Mouse (Mus musculus) forebrain, embryonic 11.5 days (tissue): ENCODE data around the gene Map3k15. TPM values are rescaled to one million over a fixed set of nuclear protein-coding genes. Genes with fewer than 3 reads are reported as not detected.
A peak's percentile ranks its signal among the peaks of the same experiment; 100 is the strongest.

ENCODE experiments used
- ATAC-seq: fragments of 200-750 bp; cut with Nextera tagmentation; replicated peaks from 2 replicates; pipeline ENCODE4 v1.8.0; 2017; ENCODE audit warnings: moderate TSS enrichment; ENCODE audit not compliant: low FRiP score
- DNase-seq: peaks from one replicate; pipeline ENCODE4 v3.0.0-alpha.2; 2017; ENCODE audit warnings: low spot score
- H3K27ac ChIP-seq: fragments of 300-500 bp; sonication (generic); 2 replicates; pipeline ENCODE4 v1.5.1; 2014; ENCODE audit warnings: low read depth, low read length
- H3K27me3 ChIP-seq: fragments of 300-500 bp; sonication (generic); 2 replicates; pipeline ENCODE4 v1.6.1; 2014; ENCODE audit warnings: mild to moderate bottlenecking, low read length, mixed read lengths; ENCODE audit not compliant: control insufficient read depth, insufficient read depth
- H3K36me3 ChIP-seq: fragments of 300-500 bp; sonication (generic); 2 replicates; pipeline ENCODE4 v1.6.1; 2014; ENCODE audit warnings: mild to moderate bottlenecking, low read length, moderate library complexity, mixed read lengths; ENCODE audit not compliant: control insufficient read depth, insufficient read depth
- H3K4me1 ChIP-seq: fragments of 300-500 bp; sonication (generic); replicated peaks from 2 replicates; pipeline ENCODE4 v1.6.1; 2014; ENCODE audit warnings: low read length, mixed read lengths; ENCODE audit not compliant: control insufficient read depth, insufficient read depth
- H3K4me2 ChIP-seq: fragments of 300-500 bp; sonication (generic); 2 replicates; pipeline ENCODE4 v1.6.1; 2014; ENCODE audit warnings: low read depth, mild to moderate bottlenecking, low read length, moderate library complexity, mixed read lengths; ENCODE audit not compliant: severe bottlenecking
- H3K4me3 ChIP-seq: fragments of 300-500 bp; sonication (generic); 2 replicates; pipeline ENCODE4 v1.5.1; 2014; ENCODE audit warnings: low read depth, low read length
- H3K9ac ChIP-seq: fragments of 300-500 bp; sonication (generic); 2 replicates; pipeline ENCODE4 v1.6.1; 2014; ENCODE audit warnings: low read length
- H3K9me3 ChIP-seq: fragments of 300-500 bp; sonication (generic); 2 replicates; pipeline ENCODE4 v1.6.1; 2016; ENCODE audit warnings: low read length, mixed read lengths; ENCODE audit not compliant: control insufficient read depth
- WGBS: fragments of 180-500 bp; shearing (Covaris S2); extraction: QIAGEN DNeasy Blood & Tissue Kit; methylation state at CpG from one replicate; pipeline ENCODE4 v1.1.7; 2014; 5-methylcytosine and 5-hydroxymethylcytosine counted together
- polyA plus RNA-seq: library from polyadenylated mRNA; unstranded; fragments of >200 nt; fragmentation: Nextera tagmentation; extraction: Ambion mirVana; gene quantifications from 2 replicates; pipeline ENCODE4 v1.2.1, GENCODE M21; 2014

Gene Map3k15
- polyA plus RNA-seq, 1 experiment from 2014 or later, result 0.68 TPM

DNA sequence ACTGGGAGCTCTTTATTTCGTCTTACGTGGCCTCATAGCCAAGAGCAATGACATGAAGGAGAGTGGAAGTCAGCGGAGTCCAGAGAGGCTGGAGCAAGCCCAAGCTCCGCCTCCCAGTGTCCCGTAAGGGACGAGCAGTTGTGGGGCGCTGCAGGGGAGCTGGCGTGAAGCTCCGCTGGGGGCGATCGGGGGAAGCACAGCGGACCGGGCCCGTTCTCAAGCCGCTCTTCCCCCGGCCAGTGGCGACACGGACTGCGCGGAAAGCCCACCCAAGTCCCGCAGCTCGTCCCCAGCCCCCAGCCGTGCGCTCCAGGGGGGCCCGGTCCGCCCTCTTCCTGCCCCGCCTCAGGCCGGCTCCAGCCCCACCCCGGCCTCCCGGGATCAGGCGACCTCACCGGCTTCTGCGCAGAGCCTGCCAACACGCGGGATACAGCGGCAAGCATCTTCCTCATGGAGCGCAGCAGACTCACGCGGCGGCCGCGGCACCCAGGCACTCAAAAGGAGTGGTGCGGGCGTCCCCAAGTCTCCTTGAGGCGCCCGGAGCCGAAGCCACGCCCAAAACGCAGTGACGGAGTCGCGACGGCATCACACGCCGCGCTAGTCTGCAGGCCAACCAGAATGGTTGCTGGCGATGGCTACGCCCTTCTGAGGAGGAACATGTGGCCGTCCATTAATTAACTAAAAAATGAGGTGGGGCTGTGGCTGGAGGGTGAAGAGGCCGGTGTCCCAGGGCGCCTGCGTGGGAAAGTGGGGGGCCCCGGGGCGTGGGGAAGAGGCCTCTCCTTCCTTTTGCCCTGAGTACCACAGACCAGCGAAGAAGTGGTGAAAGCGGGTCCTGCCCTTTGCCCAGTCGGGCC is 149.9 kb downstream of the Map3k15 start, which contains the start of gene Pdha1:
TSS of gene Pdha1 (minus strand) at position 553 of the 857 bp plus-strand sequence.
- Histone ChIP-seq H3K4me2 (peak within 1 kb of the TSS; percentile 62), H3K36me3 (no peaks in the 10 kb centered on the region), H3K9me3 (no peaks in the 10 kb centered on the region), H3K27me3 (no peaks in the 10 kb centered on the region; the same call in 1 of the 2 replicates), H3K4me3 (peak within 1 kb of the TSS; percentile 56), H3K27ac (no peak within 1 kb of the TSS), H3K4me1 (0 out of 2 replicates have a peak, but pooled peaks cover 3% of the 10 kb centered on the region), H3K9ac (peak within 1 kb of the TSS; percentile 69)
- 26% methylated on average over 62 of the region's 67 CpGs for WGBS
- DNase-seq, result peak; percentile 90
- ATAC-seq, result peak; percentile 98

DNA sequence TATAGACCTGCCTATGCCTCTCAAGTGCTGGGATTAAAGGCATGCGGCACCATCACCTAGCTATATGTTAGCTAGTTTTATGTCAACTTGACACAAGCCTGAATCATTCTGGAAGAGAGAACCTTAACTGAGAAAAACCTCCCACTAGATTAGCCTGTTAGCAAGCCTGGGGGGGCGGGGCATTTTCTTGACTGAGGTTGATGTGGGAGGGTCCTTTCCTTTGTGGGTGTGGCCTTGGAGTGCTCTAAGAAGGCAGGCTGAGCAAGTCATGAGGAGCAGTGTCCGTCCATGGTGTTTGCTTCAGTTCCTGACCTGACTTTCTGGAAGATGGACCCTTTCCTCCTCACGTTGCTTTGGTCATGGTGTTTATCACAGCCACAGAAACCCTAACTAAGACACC is 158.6 kb downstream of the Map3k15 start:
- DNase-seq (no peak), ATAC-seq (no peak)
- H3K4me3 ChIP-seq, result no peak overlapping the region
- no peak overlapping the region for H3K4me2 ChIP-seq
- H3K4me1 ChIP-seq, result no peaks in the 10 kb centered on the region
- no peaks in the 10 kb centered on the region for H3K9me3 ChIP-seq
- no peak overlapping the region for H3K9ac ChIP-seq
- H3K36me3 ChIP-seq, result no peaks in the 10 kb centered on the region
- no peak overlapping the region for H3K27ac ChIP-seq
- no peaks in the 10 kb centered on the region; the same call in 1 of the 2 replicates for H3K27me3 ChIP-seq
- 83% methylated on average over 4 of the region's 4 CpGs for WGBS

DNA sequence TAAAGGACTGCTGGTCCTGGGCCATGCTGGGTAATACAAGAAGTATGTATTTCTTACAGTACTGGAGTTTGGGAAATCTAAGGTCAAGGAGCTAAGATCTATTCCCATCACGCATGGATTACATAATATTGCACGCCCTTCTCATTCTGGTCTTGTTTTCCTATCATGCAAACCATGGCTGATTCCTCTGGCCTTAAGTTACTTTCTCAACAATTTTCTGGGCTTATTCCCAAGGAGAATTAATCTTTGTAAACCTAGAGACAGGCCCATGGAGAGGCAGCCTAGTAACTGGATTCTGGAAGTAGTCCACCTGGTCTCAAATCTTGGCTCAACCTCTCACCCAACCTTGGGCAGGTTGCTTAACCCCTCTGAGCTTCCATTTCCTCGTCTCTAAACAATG is 159.2 kb downstream of the Map3k15 start:
- Histone ChIP-seq H3K9me3 (no peaks in the 10 kb centered on the region), H3K27ac (no peak overlapping the region), H3K27me3 (no peaks in the 10 kb centered on the region; the same call in 1 of the 2 replicates), H3K4me2 (no peak overlapping the region), H3K4me3 (no peak overlapping the region), H3K9ac (no peak overlapping the region), H3K36me3 (no peaks in the 10 kb centered on the region), H3K4me1 (no peaks in the 10 kb centered on the region)
- ATAC-seq, result no peak
- WGBS, result 94% methylated on average over 3 of the region's 3 CpGs
- no peak for DNase-seq

DNA sequence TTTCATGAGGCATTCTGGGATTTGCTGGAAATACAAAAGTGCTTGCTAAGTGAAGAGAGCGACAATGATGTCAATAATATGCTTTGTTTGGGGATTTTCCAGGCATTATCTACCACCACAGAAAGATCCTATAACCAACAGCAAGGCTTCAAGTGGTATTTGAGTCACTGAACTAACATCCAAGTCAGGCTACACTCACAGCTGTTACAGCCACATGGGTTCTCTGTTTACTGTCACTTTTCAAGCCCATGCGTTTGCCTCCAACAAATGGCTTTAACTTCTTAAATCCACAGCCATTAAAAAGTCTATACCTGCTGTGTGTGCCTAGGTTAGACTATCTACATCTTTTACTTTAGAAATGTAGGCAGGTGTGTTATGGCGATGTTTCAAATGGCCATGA is 160.6 kb downstream of the Map3k15 start:
- H3K9me3 ChIP-seq, result no peaks in the 10 kb centered on the region
- no peak for DNase-seq
- no peaks in the 10 kb centered on the region for H3K36me3 ChIP-seq
- no peaks in the 10 kb centered on the region for H3K4me1 ChIP-seq
- WGBS, result 88% methylated on average over 3 of the region's 3 CpGs
- H3K4me3 ChIP-seq, result no peak overlapping the region
- H3K27me3 ChIP-seq, result no peaks in the 10 kb centered on the region; the same call in 1 of the 2 replicates
- H3K9ac ChIP-seq, result no peak overlapping the region
- ATAC-seq, result no peak
- no peak overlapping the region for H3K4me2 ChIP-seq
- no peak overlapping the region for H3K27ac ChIP-seq

DNA sequence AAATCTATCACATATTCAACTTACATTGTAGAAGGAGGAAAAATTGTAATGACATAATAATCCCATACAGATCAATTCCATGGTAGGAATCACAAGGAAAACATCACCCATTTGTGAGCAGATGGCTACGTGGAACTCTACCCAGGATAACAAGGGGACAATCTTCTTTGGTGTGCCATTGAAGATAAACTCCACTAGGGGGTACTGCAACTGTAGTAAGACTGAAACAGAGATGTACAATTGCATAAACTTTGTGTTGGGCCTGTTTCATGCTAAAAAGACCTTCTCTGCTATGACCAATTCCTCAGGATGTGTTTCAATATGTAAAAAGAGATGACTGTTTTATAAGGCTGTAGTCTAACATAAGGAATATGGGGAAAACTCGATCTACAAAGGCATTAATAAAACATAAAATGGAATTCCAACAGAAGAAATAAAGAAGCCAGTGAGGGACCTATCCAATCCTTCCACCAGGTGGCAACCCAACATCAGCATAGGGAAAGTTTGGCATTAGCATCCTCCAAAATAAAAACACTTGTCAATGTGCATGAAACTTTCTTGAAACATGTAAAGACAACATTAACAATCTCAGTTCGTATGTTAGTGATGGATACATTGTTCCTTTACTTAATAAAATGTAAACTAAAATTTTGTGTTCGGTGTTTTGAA is 165.0 kb downstream of the Map3k15 start:
- Histone ChIP-seq H3K36me3 (no peaks in the 10 kb centered on the region), H3K4me3 (no peak overlapping the region), H3K27me3 (no peaks in the 10 kb centered on the region; the same call in 1 of the 2 replicates), H3K4me2 (no peak overlapping the region), H3K9ac (no peak overlapping the region), H3K4me1 (no peaks in the 10 kb centered on the region), H3K27ac (no peak overlapping the region), H3K9me3 (no peaks in the 10 kb centered on the region)
- DNase-seq, result no peak
- 55% methylated on average over 4 of the region's 4 CpGs for WGBS
- ATAC-seq, result no peak

DNA sequence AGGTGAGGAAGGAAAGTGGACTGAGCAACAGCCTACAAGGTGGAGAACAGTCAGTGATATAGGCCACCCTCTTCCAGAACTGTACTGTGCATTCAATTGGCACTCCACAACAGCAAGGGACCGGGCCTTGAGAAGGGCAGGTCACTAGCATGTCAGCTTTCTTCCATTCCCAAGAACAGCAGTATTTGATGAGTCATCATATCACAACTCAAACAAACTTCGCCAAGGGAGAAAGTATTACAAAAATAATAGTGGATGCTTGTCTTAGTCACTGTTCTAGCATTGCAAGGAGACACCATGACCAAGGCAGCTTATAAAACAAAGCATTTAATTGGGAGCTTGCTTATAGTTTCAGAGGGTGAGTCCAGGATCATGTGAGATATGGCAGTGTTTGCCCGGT is 176.0 kb downstream of the Map3k15 start:
- Histone ChIP-seq H3K27me3 (0 out of 2 replicates have a peak, but pooled peaks cover 3% of the 10 kb centered on the region), H3K4me1 (0 out of 2 replicates have a peak, but pooled peaks cover 3% of the 10 kb centered on the region), H3K4me2 (no peak overlapping the region), H3K9ac (no peak overlapping the region), H3K9me3 (no peaks in the 10 kb centered on the region), H3K27ac (no peak overlapping the region), H3K4me3 (no peak overlapping the region), H3K36me3 (no peaks in the 10 kb centered on the region)
- 88% methylated on average over 3 of the region's 3 CpGs for WGBS
- ATAC-seq (no peak), DNase-seq (no peak)

DNA sequence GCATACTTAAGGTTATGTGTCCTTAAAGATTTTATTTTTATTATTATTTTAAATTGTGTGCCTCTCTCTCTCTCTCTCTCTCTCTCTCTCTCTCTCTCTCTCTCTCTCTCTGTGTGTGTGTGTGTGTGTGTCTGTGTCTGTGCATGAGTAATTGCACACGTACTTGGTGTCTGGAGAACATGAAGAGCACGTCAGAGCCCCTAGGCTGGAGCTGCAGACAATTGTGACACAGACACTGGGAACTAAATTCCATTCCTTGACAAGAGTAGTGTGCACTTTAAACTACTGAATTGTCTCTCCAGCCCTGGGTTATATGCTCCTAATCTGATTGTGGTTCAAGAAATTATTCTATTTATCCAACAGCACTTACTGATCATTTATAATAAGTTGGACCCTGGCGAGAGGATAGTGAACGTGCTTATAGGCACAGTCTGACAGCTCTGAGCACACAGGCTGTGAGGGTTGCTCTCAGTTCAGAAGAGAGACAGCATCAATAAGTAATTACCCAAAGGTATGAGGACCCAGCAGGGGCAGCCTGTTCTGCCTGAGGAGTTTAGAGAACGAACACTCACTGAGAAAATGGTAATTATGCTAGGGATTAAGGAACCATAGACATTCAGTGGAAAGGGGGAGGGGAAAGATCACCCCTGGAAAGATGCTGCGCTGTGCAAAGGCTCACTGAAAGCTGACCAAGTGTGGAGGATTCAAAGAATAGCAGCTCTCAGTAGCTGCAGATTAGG is 178.2 kb downstream of the Map3k15 start:
- peak; percentile 50 for DNase-seq
- Histone ChIP-seq H3K36me3 (no peaks in the 10 kb centered on the region), H3K27me3 (0 out of 2 replicates have a peak, but pooled peaks cover 4% of the 10 kb centered on the region), H3K9me3 (no peaks in the 10 kb centered on the region), H3K4me1 (0 out of 2 replicates have a peak, but pooled peaks cover 3% of the 10 kb centered on the region), H3K4me2 (no peak overlapping the region), H3K4me3 (no peak overlapping the region), H3K27ac (peak overlapping the region; percentile 31), H3K9ac (no peak overlapping the region)
- peak; percentile 83 for ATAC-seq
- WGBS, result 18% methylated on average over 6 of the region's 6 CpGs

DNA sequence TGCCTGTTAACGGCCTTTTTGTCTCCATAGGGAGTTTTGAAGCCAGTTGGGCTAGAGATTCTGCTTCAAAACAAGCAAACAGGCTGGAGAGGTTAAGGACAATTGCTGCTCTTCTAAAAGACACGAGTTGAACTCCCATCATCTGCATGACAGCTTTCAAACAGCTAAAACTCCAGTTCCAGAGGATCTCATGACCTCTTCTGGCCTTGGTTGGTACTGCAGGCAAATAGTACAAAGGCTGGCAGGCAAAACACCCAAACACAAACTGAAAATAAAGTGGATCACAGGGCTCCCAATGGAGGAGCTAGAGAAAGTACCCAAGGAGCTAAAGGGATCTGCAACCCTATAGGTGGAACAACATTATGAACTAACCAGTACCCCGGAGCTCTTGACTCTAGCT is 181.9 kb downstream of the Map3k15 start:
- H3K27me3 ChIP-seq, result peaks cover 6% of the 10 kb centered on the region; the same call in 1 of the 2 replicates
- ATAC-seq (no peak), DNase-seq (peak; percentile 68)
- no peak overlapping the region for H3K9ac ChIP-seq
- no peaks in the 10 kb centered on the region for H3K36me3 ChIP-seq
- 13% methylated on average over 2 of the region's 3 CpGs for WGBS
- H3K9me3 ChIP-seq, result no peaks in the 10 kb centered on the region
- H3K4me3 ChIP-seq, result no peak overlapping the region
- no peak overlapping the region for H3K4me2 ChIP-seq
- H3K4me1 ChIP-seq, result 0 out of 2 replicates have a peak, but pooled peaks cover 3% of the 10 kb centered on the region
- no peak overlapping the region for H3K27ac ChIP-seq
